9 mouse cellular contexts compared by ENCODE assay signal in genomic region chr12:109749711-109750243, GRCm38 (mm10).
A peak's percentile ranks its signal among the peaks of the same experiment; 100 is the strongest.
DNase-seq lines count a peak whose midpoint lies in the region; ATAC-seq lines count a peak whose summit lies in the region.
"Had no signal": no experiment of that assay in that cellular context is flagged by ENCODE, and none has a peak within 500 bp of the region (broad histone marks: within the 10 kb centered on the region; RNA-seq: fewer than 3 reads in every experiment).

No protein-coding gene starts in this region.

- no peaks in the 10 kb centered on the region for H3K36me3 ChIP-seq in hindbrain, embryonic 11.5 days (ENCODE audit: control insufficient read depth, insufficient read depth, low read length)
- H3K36me3 ChIP-seq in midbrain, embryonic 12.5 days = peaks cover 7% of the 10 kb centered on the region; the same call in 1 of the 2 replicates
- H3K36me3 ChIP-seq in stomach, embryonic 16.5 days (ENCODE audit: control insufficient read depth, insufficient read depth, low read length) = no peaks in the 10 kb centered on the region

- peak overlapping the region; percentile 19 for H3K4me2 ChIP-seq in hindbrain, embryonic 11.5 days (replicated peaks; ENCODE audit: low read depth, low read length)
- H3K4me2 ChIP-seq in midbrain, embryonic 12.5 days (replicated peaks) = peak overlapping the region; percentile 46
- H3K4me2 ChIP-seq in stomach, embryonic 16.5 days (ENCODE audit: low read depth, low read length) = peak overlapping the region; percentile 45

- peaks cover 3% of the 10 kb centered on the region for H3K4me1 ChIP-seq in hindbrain, embryonic 11.5 days (replicated peaks; ENCODE audit: control insufficient read depth, insufficient read depth, low read length)
- H3K4me1 ChIP-seq in midbrain, embryonic 12.5 days = peaks cover 49% of the 10 kb centered on the region
- H3K4me1 ChIP-seq in stomach, embryonic 16.5 days (ENCODE audit: control insufficient read depth, insufficient read depth, low read length) = peaks cover 33% of the 10 kb centered on the region

- H3K27ac ChIP-seq in hindbrain, embryonic 11.5 days (ENCODE audit: low read depth, low read length) = peak overlapping the region; percentile 70
- peak overlapping the region; percentile 81 for H3K27ac ChIP-seq in midbrain, embryonic 12.5 days (replicated peaks)
- H3K27ac ChIP-seq in stomach, embryonic 16.5 days (ENCODE audit: low read length) = peak overlapping the region; percentile 84
- H3K27ac ChIP-seq: macrophage had no signal

- peak; percentile 89 for ATAC-seq in hindbrain, embryonic 11.5 days (ENCODE audit: low FRiP score)
- peak; percentile 88 for ATAC-seq in midbrain, embryonic 12.5 days (ENCODE audit: low FRiP score, low read depth)
- peak; percentile 78 for ATAC-seq in stomach, embryonic 16.5 days (ENCODE audit: insufficient read depth, low FRiP score)
- ATAC-seq in inflammation-experienced regulatory T-cells, adult 6 months = no peak

- WGBS in hindbrain, embryonic 11.5 days = 3% methylated on average over 14 of the region's 14 CpGs
- WGBS in midbrain, embryonic 12.5 days = 1% methylated on average over 13 of the region's 14 CpGs
- 8% methylated on average over 14 of the region's 14 CpGs for WGBS in stomach, embryonic 16.5 days

- H3K27me3 ChIP-seq in hindbrain, embryonic 11.5 days (ENCODE audit: control insufficient read depth, insufficient read depth, low read length) = no peaks in the 10 kb centered on the region
- H3K27me3 ChIP-seq in midbrain, embryonic 12.5 days = peaks cover 31% of the 10 kb centered on the region
- H3K27me3 ChIP-seq in stomach, embryonic 16.5 days (ENCODE audit: control insufficient read depth, insufficient read depth, low read length) = no peaks in the 10 kb centered on the region

- 0 out of 2 replicates have a peak overlapping the region, but pooled peaks have one; percentile 31 for H3K9ac ChIP-seq in hindbrain, embryonic 11.5 days (ENCODE audit: low read depth, low read length)
- peak overlapping the region; percentile 39 for H3K9ac ChIP-seq in midbrain, embryonic 12.5 days (replicated peaks)
- peak overlapping the region; percentile 48; the same call in 1 of the 2 replicates for H3K9ac ChIP-seq in stomach, embryonic 16.5 days (ENCODE audit: low read length)

- peak; percentile 91 for DNase-seq in adrenal gland, adult 2 months
- DNase-seq in cerebellum, adult 9-11 months = peak; percentile 46
- DNase-seq in frontal cortex, adult 2 months (ENCODE audit: extremely low spot score in 1 of 2, low spot score in 1 of 2) = peak; percentile 84 to 88
- DNase-seq in hindbrain, embryonic 11.5 days (ENCODE audit: low spot score) = peak; percentile 76
- DNase-seq in left cerebral cortex, postnatal 4 days = peak; percentile 77

- H3K9me3 ChIP-seq in hindbrain, embryonic 11.5 days (ENCODE audit: control insufficient read depth, low read length) = no peaks in the 10 kb centered on the region
- no peaks in the 10 kb centered on the region for H3K9me3 ChIP-seq in midbrain, embryonic 12.5 days
- H3K9me3 ChIP-seq in stomach, embryonic 16.5 days (replicated peaks; ENCODE audit: control insufficient read depth, low read length) = no peaks in the 10 kb centered on the region

- peak overlapping the region; percentile 1; the same call in 1 of the 2 replicates for H3K4me3 ChIP-seq in hindbrain, embryonic 11.5 days (ENCODE audit: low read depth, low read length)
- peak overlapping the region; percentile 27 for H3K4me3 ChIP-seq in midbrain, embryonic 12.5 days
- 0 out of 2 replicates have a peak overlapping the region, but pooled peaks have one; percentile 2 for H3K4me3 ChIP-seq in stomach, embryonic 16.5 days (replicated peaks; ENCODE audit: low read length)

- intact Hi-C loops in left cerebral cortex, postnatal 4 days (cut with DNase I) = loop anchor here (5.0 kb wide), 1 partner anchor 628 kb away; no protein-coding TSS in a partner anchor
